Mouse (Mus musculus): ENCODE measurements at regions not wholly inside any gene's neighbourhood (a gene's known extent, or its start where the extent isn't known, plus 50 kb on each side); places are given as distances from the start of the nearest gene placed in this dataset.
"Not testable (repeated sequence)": the region's sequence is repeated elsewhere in the genome, so short reads cannot be mapped to it uniquely, and the experiment has no call there.

- H3K27me3 ChIP-seq (ENCODE audit: control insufficient read depth, insufficient read depth, low read length) = no peaks in the 10 kb centered on the region
- ATAC-seq (ENCODE audit: insufficient read depth, low FRiP score) = no peak
- H3K9me3 ChIP-seq (replicated peaks; ENCODE audit: control insufficient read depth, low read length) = no peaks in the 10 kb centered on the region
- H3K36me3 ChIP-seq (ENCODE audit: control insufficient read depth, insufficient read depth, low read length) = no peaks in the 10 kb centered on the region
- H3K4me1 ChIP-seq (ENCODE audit: control insufficient read depth, insufficient read depth, low read length) = no peaks in the 10 kb centered on the region
- no peak overlapping the region for H3K4me3 ChIP-seq (replicated peaks; ENCODE audit: low read length)
- H3K27ac ChIP-seq (ENCODE audit: low read length) = no peak overlapping the region
- H3K9ac ChIP-seq (ENCODE audit: low read length) = no peak overlapping the region
- H3K4me2 ChIP-seq (ENCODE audit: low read depth, low read length) = no peak overlapping the region
- WGBS = 28% methylated on average over 3 of the region's 3 CpGs
Observed at GRCm38 (mm10) chr10:123875459-123875858, 611.7 kb downstream of the Fam19a2 start.

DNA sequence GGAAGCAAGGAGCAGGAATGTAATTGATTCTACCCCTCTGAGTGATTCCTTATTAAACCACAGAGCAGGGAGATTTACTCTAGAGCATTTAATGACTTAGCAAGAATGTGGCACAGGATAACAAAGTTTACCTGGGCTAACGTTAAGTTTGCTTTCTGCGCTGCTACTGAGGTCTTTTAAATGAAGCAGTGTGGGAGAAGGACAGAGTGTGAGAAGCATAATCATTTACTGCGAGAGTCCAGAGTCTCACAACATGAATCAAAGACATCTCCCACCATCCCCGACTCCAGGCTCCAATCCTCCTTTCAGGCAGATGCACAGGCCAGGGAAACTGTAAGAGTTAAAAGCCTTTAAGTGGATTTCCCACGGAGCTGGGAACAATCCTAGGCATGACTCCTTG lies 612.1 kb downstream of the Fam19a2 start:
- Histone ChIP-seq H3K9ac (ENCODE audit: low read length) (no peak overlapping the region), H3K4me1 (ENCODE audit: control insufficient read depth, insufficient read depth, low read length) (no peaks in the 10 kb centered on the region), H3K4me2 (ENCODE audit: low read depth, low read length) (no peak overlapping the region), H3K4me3 (replicated peaks; ENCODE audit: low read length) (no peak overlapping the region), H3K27me3 (ENCODE audit: control insufficient read depth, insufficient read depth, low read length) (no peaks in the 10 kb centered on the region), H3K9me3 (replicated peaks; ENCODE audit: control insufficient read depth, low read length) (no peaks in the 10 kb centered on the region), H3K36me3 (ENCODE audit: control insufficient read depth, insufficient read depth, low read length) (no peaks in the 10 kb centered on the region), H3K27ac (ENCODE audit: low read length) (no peak overlapping the region)
- no peak for ATAC-seq (ENCODE audit: insufficient read depth, low FRiP score)
- 28% methylated on average over 5 of the region's 5 CpGs for WGBS

DNA sequence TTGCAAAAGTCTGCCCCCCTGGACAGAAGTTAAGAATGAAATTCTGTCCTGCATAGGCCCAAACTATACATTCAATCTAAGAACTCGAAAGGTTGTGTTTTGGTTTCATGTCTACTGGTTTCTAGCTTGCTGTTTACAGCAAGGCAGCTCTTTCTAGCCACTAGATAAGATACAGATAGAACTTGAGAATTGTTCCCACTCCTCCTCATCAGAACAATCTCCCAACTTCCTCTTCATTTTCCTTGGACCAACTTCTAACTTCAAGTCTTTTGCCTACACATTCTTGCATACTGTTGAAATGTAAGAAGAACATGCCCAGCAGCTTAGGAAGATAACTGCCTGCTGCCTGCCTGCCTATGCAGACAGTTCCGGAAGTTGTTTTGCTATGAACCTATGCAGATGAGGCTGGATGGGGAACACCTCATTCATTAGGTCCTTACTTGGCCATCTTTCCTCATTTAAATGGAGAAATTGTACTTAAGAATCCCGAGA lies 624.9 kb downstream of the Fam19a2 start:
- no peaks in the 10 kb centered on the region for H3K27me3 ChIP-seq (ENCODE audit: control insufficient read depth, insufficient read depth, low read length)
- ATAC-seq (ENCODE audit: insufficient read depth, low FRiP score) = no peak
- WGBS = 77% methylated on average over 3 of the region's 3 CpGs
- no peak overlapping the region for H3K4me2 ChIP-seq (ENCODE audit: low read depth, low read length)
- H3K4me1 ChIP-seq (ENCODE audit: control insufficient read depth, insufficient read depth, low read length) = no peaks in the 10 kb centered on the region
- no peak overlapping the region for H3K4me3 ChIP-seq (replicated peaks; ENCODE audit: low read length)
- no peaks in the 10 kb centered on the region for H3K36me3 ChIP-seq (ENCODE audit: control insufficient read depth, insufficient read depth, low read length)
- H3K9ac ChIP-seq (ENCODE audit: low read length) = no peak overlapping the region
- no peak overlapping the region for H3K27ac ChIP-seq (ENCODE audit: low read length)
- peaks cover 3% of the 10 kb centered on the region; the same call in 1 of the 2 replicates for H3K9me3 ChIP-seq (replicated peaks; ENCODE audit: control insufficient read depth, low read length)

DNA sequence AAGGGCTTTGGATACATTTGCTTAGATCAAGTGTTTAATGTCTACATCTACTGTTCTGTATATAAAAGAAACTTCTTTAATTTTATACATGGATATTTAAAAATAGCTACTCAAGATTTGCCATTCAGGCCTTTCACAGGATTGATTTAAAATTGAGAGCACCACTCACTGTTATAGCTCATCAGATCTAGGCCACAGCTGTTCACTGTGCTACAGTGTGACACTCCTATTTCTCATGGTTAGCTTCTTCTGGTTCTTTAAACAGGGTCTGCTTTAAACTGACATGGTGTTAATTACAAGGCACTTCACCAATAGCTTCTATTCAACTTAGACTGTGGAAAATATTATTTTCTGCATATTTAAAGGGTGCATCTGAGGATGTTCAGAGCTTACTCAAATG lies 655.3 kb downstream of the Fam19a2 start:
- no peak overlapping the region for H3K9ac ChIP-seq (ENCODE audit: low read length)
- ATAC-seq (ENCODE audit: insufficient read depth, low FRiP score) = no peak
- H3K27ac ChIP-seq (ENCODE audit: low read length) = no peak overlapping the region
- no peak overlapping the region for H3K4me2 ChIP-seq (ENCODE audit: low read depth, low read length)
- H3K27me3 ChIP-seq (ENCODE audit: control insufficient read depth, insufficient read depth, low read length) = no peaks in the 10 kb centered on the region
- H3K9me3 ChIP-seq (replicated peaks; ENCODE audit: control insufficient read depth, low read length) = no peaks in the 10 kb centered on the region
- no peak overlapping the region for H3K4me3 ChIP-seq (replicated peaks; ENCODE audit: low read length)
- no peaks in the 10 kb centered on the region for H3K4me1 ChIP-seq (ENCODE audit: control insufficient read depth, insufficient read depth, low read length)
- no peaks in the 10 kb centered on the region for H3K36me3 ChIP-seq (ENCODE audit: control insufficient read depth, insufficient read depth, low read length)

GRCm38 (mm10) chr10:123929955-123930354 lies 666.2 kb downstream of the Fam19a2 start:
- Histone ChIP-seq H3K4me2 (ENCODE audit: low read depth, low read length) (no peak overlapping the region), H3K4me3 (replicated peaks; ENCODE audit: low read length) (no peak overlapping the region), H3K27me3 (ENCODE audit: control insufficient read depth, insufficient read depth, low read length) (no peaks in the 10 kb centered on the region), H3K36me3 (ENCODE audit: control insufficient read depth, insufficient read depth, low read length) (no peaks in the 10 kb centered on the region), H3K9ac (ENCODE audit: low read length) (no peak overlapping the region), H3K4me1 (ENCODE audit: control insufficient read depth, insufficient read depth, low read length) (no peaks in the 10 kb centered on the region), H3K9me3 (replicated peaks; ENCODE audit: control insufficient read depth, low read length) (no peaks in the 10 kb centered on the region), H3K27ac (ENCODE audit: low read length) (no peak overlapping the region)
- WGBS = 66% methylated on average over 1 of the region's 1 CpGs
- no peak for ATAC-seq (ENCODE audit: insufficient read depth, low FRiP score)

- H3K27me3 ChIP-seq (ENCODE audit: control insufficient read depth, insufficient read depth, low read length); ATAC-seq (ENCODE audit: insufficient read depth, low FRiP score); H3K36me3 ChIP-seq (ENCODE audit: control insufficient read depth, insufficient read depth, low read length); H3K9me3 ChIP-seq (replicated peaks; ENCODE audit: control insufficient read depth, low read length); H3K4me3 ChIP-seq (replicated peaks; ENCODE audit: low read length); H3K9ac ChIP-seq (ENCODE audit: low read length); H3K4me2 ChIP-seq (ENCODE audit: low read depth, low read length); H3K27ac ChIP-seq (ENCODE audit: low read length); H3K4me1 ChIP-seq (ENCODE audit: control insufficient read depth, insufficient read depth, low read length): not testable (repeated sequence)
- WGBS = 84% methylated on average over 4 of the region's 4 CpGs
Observed at GRCm38 (mm10) chr10:123938732-123939131, 674.9 kb downstream of the Fam19a2 start.
